Mouse (Mus musculus) ES-E14 (cell line): ENCODE measurements around the gene Skap2. TPM values are rescaled to one million over a fixed set of nuclear protein-coding genes. Genes with fewer than 3 reads are reported as not detected.

Experiments used
- DNase-seq: peaks from one replicate; pipeline ENCODE4 v3.0.0-alpha.2; 2013; ENCODE audit warnings: low read depth, low spot score
- H3K27ac ChIP-seq: 2 replicates; pipeline ENCODE4 v1.5.1; 2012; ENCODE audit warnings: low read depth, mild to moderate bottlenecking, low read length, moderate library complexity, mixed read lengths; ENCODE audit not compliant: poor library complexity, insufficient read depth, severe bottlenecking
- H3K36me3 ChIP-seq: 2 replicates; pipeline ENCODE4 v1.6.1; 2012; ENCODE audit warnings: mild to moderate bottlenecking, low read length, moderate library complexity, mixed read lengths; ENCODE audit not compliant: control insufficient read depth, poor library complexity, insufficient read depth, severe bottlenecking
- H3K4me1 ChIP-seq, 2 experiments: fragments of 150-350 bp in 1 of 2; sonication (generic) in 1 of 2; 2 replicates each; pipeline ENCODE4 v1.6.1; 2012; ENCODE audit warnings: low read length in 2 of 2, mild to moderate bottlenecking in 1 of 2, mixed read lengths in 1 of 2; ENCODE audit not compliant: control insufficient read depth in 2 of 2, insufficient read depth in 2 of 2, poor library complexity in 1 of 2
- H3K4me3 ChIP-seq, 2 experiments: fragments of 150-350 bp in 1 of 2; sonication (generic) in 1 of 2; 2 replicates each; pipeline ENCODE4 v1.5.1; 2012; ENCODE audit warnings: low read length in 2 of 2, low read depth in 1 of 2, mild to moderate bottlenecking in 1 of 2, mixed read lengths in 1 of 2; ENCODE audit not compliant: insufficient read depth in 1 of 2, poor library complexity in 1 of 2, severe bottlenecking in 1 of 2
- H3K9ac ChIP-seq: 2 replicates; pipeline ENCODE4 v1.6.1; 2012; ENCODE audit warnings: low read depth, mild to moderate bottlenecking, low read length, mixed read lengths; ENCODE audit not compliant: poor library complexity, insufficient read depth, severe bottlenecking
- H3K9me3 ChIP-seq: fragments of 150-350 bp; sonication (generic); 2 replicates; pipeline ENCODE4 v1.6.1; 2012; ENCODE audit warnings: low read depth, mild to moderate bottlenecking, low read length; ENCODE audit not compliant: control insufficient read depth, insufficient read depth
- CHD2 ChIP-seq: IDR thresholded peaks from 2 replicates; pipeline ENCODE4 v1.6.1; 2014; ENCODE audit warnings: mild to moderate bottlenecking, low read depth, low read length, inconsistent platforms
- HCFC1 ChIP-seq: IDR thresholded peaks from 2 replicates; pipeline ENCODE4 v1.6.1; 2012; ENCODE audit warnings: low read length, inconsistent platforms, borderline replicate concordance; ENCODE audit not compliant: insufficient read depth
- MAFK ChIP-seq: IDR thresholded peaks from 2 replicates; pipeline ENCODE4 v1.6.1; 2014; ENCODE audit warnings: mild to moderate bottlenecking, low read depth, low read length, inconsistent platforms; ENCODE audit not compliant: insufficient read depth
- ZC3H11A ChIP-seq: IDR thresholded peaks from 2 replicates; pipeline ENCODE4 v1.6.1; 2012; ENCODE audit warnings: low read depth, mild to moderate bottlenecking, inconsistent platforms, low read length, borderline replicate concordance
- ZNF384 ChIP-seq: IDR thresholded peaks from 2 replicates; pipeline ENCODE4 v1.6.1; 2012; ENCODE audit warnings: low read depth, low read length, inconsistent platforms
- in situ Hi-C, 2 experiments: fragments of 600-800 bp; cut with MboI; formaldehyde crosslinking; loops; one replicate each; pipeline ENCODE4 v1.15.1; 2025; ENCODE audit warnings: low sequenced_read_pairs in 2 of 2, inconsistent platforms in 1 of 2; ENCODE audit not compliant: unreplicated experiment in 2 of 2
- total RNA-seq: library from RNA; depleted of rRNA; stranded (reverse); fragments of 300-350 nt; gene quantifications from 2 replicates; pipeline ENCODE4 v1.2.3, GENCODE M21; 2012

The Skap2 gene
- total RNA-seq, 1 experiment, result 25.1 TPM

DNA sequence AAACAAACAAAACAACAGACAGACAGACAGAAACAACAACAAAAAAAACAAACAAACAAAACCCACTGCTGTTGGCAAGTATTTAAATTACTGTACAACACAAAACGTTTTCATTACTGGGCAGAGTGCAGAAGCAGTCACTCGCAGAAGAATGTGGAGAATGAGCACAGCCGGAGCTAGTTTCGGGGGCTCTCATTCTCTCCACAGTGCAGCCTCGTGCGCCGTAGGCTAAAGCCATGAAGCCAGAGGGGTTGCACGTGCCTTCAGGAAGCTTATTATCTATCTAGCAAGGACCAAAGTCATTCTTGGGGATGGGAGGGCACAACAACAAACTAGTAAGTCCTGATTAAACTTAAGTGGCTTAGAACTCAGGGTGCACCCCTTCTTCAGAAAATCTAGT is 152.0 kb downstream of the Skap2 start:
- H3K36me3 ChIP-seq, result no peaks in the 10 kb centered on the region; the same call in 1 of the 2 replicates
- in situ Hi-C loops, result no loop called here
- H3K9ac ChIP-seq, result no peak overlapping the region
- H3K4me1 ChIP-seq, result no peaks in the 10 kb centered on the region
- no peaks in the 10 kb centered on the region for H3K9me3 ChIP-seq
- no peak for TF ChIP-seq CHD2
- no peak for TF ChIP-seq MAFK
- no peak for TF ChIP-seq ZC3H11A
- no peak for TF ChIP-seq ZNF384
- no peak for TF ChIP-seq HCFC1
- no peak for DNase-seq
- no peak overlapping the region for H3K4me3 ChIP-seq
- no peak overlapping the region for H3K27ac ChIP-seq

GRCm38 (mm10) chr6:51857821-51858220 is 154.5 kb downstream of the Skap2 start:
- Histone ChIP-seq H3K27ac (no peak overlapping the region), H3K9ac (no peak overlapping the region), H3K9me3 (no peaks in the 10 kb centered on the region), H3K4me3 (no peak overlapping the region), H3K36me3 (no peaks in the 10 kb centered on the region), H3K4me1 (no peaks in the 10 kb centered on the region)
- DNase-seq, result peak; percentile 91
- TF ChIP-seq ZC3H11A (peak; percentile 94), CHD2 (peak; percentile 51; the same call in 1 of the 2 replicates), MAFK (no peak), ZNF384 (no peak), HCFC1 (peak; percentile 9; the same call in 1 of the 2 replicates)
- in situ Hi-C loops, result loop anchor here in 1 of 2 experiments (10.0 kb wide), 2 partner anchors 263 to 653 kb away; no protein-coding TSS in a partner anchor

DNA sequence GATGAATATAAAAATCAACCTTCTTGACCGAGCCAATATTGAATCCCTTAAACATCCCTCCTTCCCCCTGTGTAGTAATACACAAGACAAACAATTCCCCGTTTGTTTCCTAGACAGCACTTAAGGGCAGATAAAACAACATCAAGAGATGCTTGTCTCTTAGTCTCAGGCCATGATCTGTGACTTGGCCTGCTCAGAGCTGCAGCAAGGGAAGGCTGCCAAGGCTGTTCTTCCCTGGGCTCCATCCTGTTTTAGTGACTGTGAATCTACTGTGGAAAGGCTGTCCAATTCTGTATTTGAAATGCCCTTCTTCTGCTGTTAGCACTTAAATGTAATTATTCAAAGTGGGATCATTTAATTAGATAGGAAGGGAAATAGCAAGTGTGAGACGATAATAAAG is 159.1 kb downstream of the Skap2 start:
- no peak overlapping the region for H3K4me3 ChIP-seq
- H3K4me1 ChIP-seq, result peaks cover 0 to 7% of the 10 kb centered on the region in 2 experiments; a peak in 1 of 4 replicates
- H3K9ac ChIP-seq, result no peak overlapping the region
- DNase-seq, result no peak
- no peaks in the 10 kb centered on the region for H3K36me3 ChIP-seq
- no peaks in the 10 kb centered on the region for H3K9me3 ChIP-seq
- in situ Hi-C loops, result loop anchor here in 1 of 2 experiments (10.0 kb wide), 2 partner anchors 258 to 648 kb away; no protein-coding TSS in a partner anchor
- H3K27ac ChIP-seq, result no peak overlapping the region
- TF ChIP-seq ZC3H11A (no peak), MAFK (no peak), HCFC1 (no peak), CHD2 (no peak), ZNF384 (no peak)

DNA sequence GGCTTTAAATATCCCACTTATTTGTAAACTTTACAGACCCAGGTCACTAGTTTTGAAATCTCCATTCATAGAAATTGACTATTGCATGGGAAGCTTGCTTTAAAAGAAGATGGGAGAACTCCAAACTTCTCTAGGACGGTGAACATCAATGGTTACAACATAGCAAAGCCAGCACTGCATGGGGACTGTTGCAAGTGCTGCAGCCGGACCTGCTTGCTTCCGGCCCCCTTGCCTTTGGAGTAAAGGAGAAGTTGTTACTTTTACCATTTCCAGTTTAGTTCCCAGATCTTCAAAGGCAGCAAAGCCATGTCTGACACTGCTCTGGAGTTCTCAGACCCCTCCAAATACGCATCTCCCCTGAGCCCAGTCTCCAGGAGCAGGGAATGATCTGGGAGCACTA is 159.7 kb downstream of the Skap2 start:
- Histone ChIP-seq H3K4me3 (no peak overlapping the region), H3K4me1 (peaks cover 0 to 7% of the 10 kb centered on the region in 2 experiments; a peak in 1 of 4 replicates), H3K27ac (no peak overlapping the region), H3K9ac (no peak overlapping the region), H3K36me3 (no peaks in the 10 kb centered on the region), H3K9me3 (no peaks in the 10 kb centered on the region)
- TF ChIP-seq ZC3H11A (no peak), MAFK (no peak), ZNF384 (no peak), CHD2 (no peak), HCFC1 (no peak)
- in situ Hi-C loops, result loop anchor here in 1 of 2 experiments (10.0 kb wide), 2 partner anchors 258 to 648 kb away; no protein-coding TSS in a partner anchor
- no peak for DNase-seq
